Mouse (Mus musculus): Measurements from ENCODE around the gene Brf1.

Brf1 gene

GRCm38 (mm10) chr12:112976371-112977073 lies 24.0 kb downstream of the Brf1 start, which contains the start of gene Btbd6:
Gene Btbd6, plus strand, starts transcription at chr12:112976482.
- peak; percentile 78 for DNase-seq (ENCODE audit: low read depth)

GRCm38 (mm10) chr12:112974736-112975135 lies 25.8 kb downstream of the Brf1 start:
- DNase-seq (ENCODE audit: low read depth) = no peak

- no peak for DNase-seq (ENCODE audit: low read depth)
Observed at GRCm38 (mm10) chr12:112969616-112970015, 30.9 kb downstream of the Brf1 start.

GRCm38 (mm10) chr12:112968943-112969342 lies 31.6 kb downstream of the Brf1 start:
- no peak for DNase-seq (ENCODE audit: low read depth)

- no peak for DNase-seq (ENCODE audit: low read depth)
Observed at GRCm38 (mm10) chr12:112965783-112966182, 34.7 kb downstream of the Brf1 start.

GRCm38 (mm10) chr12:112961872-112962271 lies 38.6 kb downstream of the Brf1 start:
- no peak for DNase-seq (ENCODE audit: low read depth)

GRCm38 (mm10) chr12:112961428-112961827 lies 39.1 kb downstream of the Brf1 start:
- DNase-seq (ENCODE audit: low read depth) = no peak

- no peak for DNase-seq (ENCODE audit: low read depth)
Observed at GRCm38 (mm10) chr12:112959421-112959820, 41.1 kb downstream of the Brf1 start.

GRCm38 (mm10) chr12:112958303-112958702 lies 42.2 kb downstream of the Brf1 start:
- no peak for DNase-seq (ENCODE audit: low read depth)

GRCm38 (mm10) chr12:112955800-112956199 lies 44.7 kb downstream of the Brf1 start:
- peak; percentile 58 for DNase-seq (ENCODE audit: low read depth)

GRCm38 (mm10) chr12:112952926-112953565 lies 47.5 kb downstream of the Brf1 start:
- DNase-seq (ENCODE audit: low read depth) = no peak

GRCm38 (mm10) chr12:112952433-112952832 lies 48.1 kb downstream of the Brf1 start:
- no peak for DNase-seq (ENCODE audit: low read depth)

GRCm38 (mm10) chr12:112951150-112951842 lies 49.2 kb downstream of the Brf1 start:
- no peak for DNase-seq (ENCODE audit: low read depth)

GRCm38 (mm10) chr12:112950761-112951129 lies 49.8 kb downstream of the Brf1 start:
- DNase-seq (ENCODE audit: low read depth) = no peak

GRCm38 (mm10) chr12:112950040-112950760 lies 50.3 kb downstream of the Brf1 start:
- DNase-seq (ENCODE audit: low read depth) = peak; percentile 77

GRCm38 (mm10) chr12:112947307-112947706 lies 53.2 kb downstream of the Brf1 start:
- peak; percentile 37 for DNase-seq (ENCODE audit: low read depth)

GRCm38 (mm10) chr12:112943669-112944068 lies 56.8 kb downstream of the Brf1 start:
- DNase-seq (ENCODE audit: low read depth) = no peak

GRCm38 (mm10) chr12:112941776-112942713 lies 58.5 kb downstream of the Brf1 start, which contains the start of gene Nudt14:
Gene Nudt14, minus strand, starts transcription at chr12:112942124.
- peak; percentile 49 for DNase-seq (ENCODE audit: low read depth)

- no peak for DNase-seq (ENCODE audit: low read depth)
Observed at GRCm38 (mm10) chr12:112941156-112941775, 59.2 kb downstream of the Brf1 start.

- DNase-seq (ENCODE audit: low read depth) = no peak
Observed at GRCm38 (mm10) chr12:112940710-112941109, 59.8 kb downstream of the Brf1 start.

- no peak for DNase-seq (ENCODE audit: low read depth)
Observed at GRCm38 (mm10) chr12:112940238-112940637, 60.3 kb downstream of the Brf1 start.
